ENCODE assay signal across 9 mouse cellular contexts in genomic region chr4:89310491-89311254, GRCm38 (mm10). TPM values are rescaled to one million over a fixed set of nuclear protein-coding genes. Genes with fewer than 3 reads are reported as not detected.
DNase-seq lines count a peak whose midpoint lies in the region; ATAC-seq and TF ChIP-seq lines count a peak whose summit lies in the region.
"Had no signal": no experiment of that assay in that cellular context is flagged by ENCODE, and none has a peak within 500 bp of the region (broad histone marks: within the 10 kb centered on the region; RNA-seq: fewer than 3 reads in every experiment).

Gene Cdkn2b (minus strand): TSS chr4:89311039.

- ATAC-seq in kidney, embryonic 14.5 days (ENCODE audit: low FRiP score, low TSS enrichment) = peak; percentile 93
- ATAC-seq in limb, embryonic 14.5 days (ENCODE audit: low FRiP score, low read depth) = peak; percentile 81
- ATAC-seq in midbrain, embryonic 15.5 days (replicated peaks) = peak; percentile 91

- no peaks in the 10 kb centered on the region; the same call in 1 of the 2 replicates for H3K9me3 ChIP-seq in erythroblast, embryonic 14.5 days (ENCODE audit: control insufficient read depth, low read length)
- H3K9me3 ChIP-seq in heart, embryonic 10.5 days = no peaks in the 10 kb centered on the region
- no peaks in the 10 kb centered on the region for H3K9me3 ChIP-seq in kidney, embryonic 14.5 days (ENCODE audit: control insufficient read depth, low read length)
- H3K9me3 ChIP-seq in limb, embryonic 14.5 days (ENCODE audit: control insufficient read depth, low read length) = no peaks in the 10 kb centered on the region
- H3K9me3 ChIP-seq in midbrain, embryonic 15.5 days = no peaks in the 10 kb centered on the region

- peak within 1 kb of the TSS; percentile 79 for H3K4me3 ChIP-seq in brown adipose tissue, adult 24 weeks (ENCODE audit: insufficient read depth, low read depth, low read length)
- H3K4me3 ChIP-seq in erythroblast, embryonic 14.5 days (replicated peaks) = peak within 1 kb of the TSS; percentile 64
- H3K4me3 ChIP-seq in heart, embryonic 10.5 days = peak within 1 kb of the TSS; percentile 78
- H3K4me3 ChIP-seq in kidney, embryonic 14.5 days (ENCODE audit: low read length) = peak within 1 kb of the TSS; percentile 48
- peak within 1 kb of the TSS; percentile 46 for H3K4me3 ChIP-seq in limb, embryonic 14.5 days (replicated peaks; ENCODE audit: low read length)
- H3K4me3 ChIP-seq in midbrain, embryonic 15.5 days = peak within 1 kb of the TSS; percentile 42

- H3K4me1 ChIP-seq in brown adipose tissue, adult 24 weeks (ENCODE audit: control insufficient read depth, insufficient read depth, insufficient read length, low read length) = no peaks in the 10 kb centered on the region
- H3K4me1 ChIP-seq in erythroblast, embryonic 14.5 days (ENCODE audit: control insufficient read depth) = peaks cover 9% of the 10 kb centered on the region
- peaks cover 10% of the 10 kb centered on the region for H3K4me1 ChIP-seq in heart, embryonic 10.5 days
- 0 out of 2 replicates have a peak, but pooled peaks cover 6% of the 10 kb centered on the region for H3K4me1 ChIP-seq in kidney, embryonic 14.5 days (ENCODE audit: control insufficient read depth, insufficient read depth, low read length)
- H3K4me1 ChIP-seq in limb, embryonic 14.5 days (ENCODE audit: control insufficient read depth, insufficient read depth, low read length) = no peaks in the 10 kb centered on the region
- H3K4me1 ChIP-seq in midbrain, embryonic 15.5 days = peaks cover 10% of the 10 kb centered on the region

- H3K9ac ChIP-seq in kidney, embryonic 14.5 days (ENCODE audit: low read depth, low read length) = peak within 1 kb of the TSS; percentile 12; the same call in 1 of the 2 replicates
- no peak within 1 kb of the TSS for H3K9ac ChIP-seq in limb, embryonic 14.5 days (ENCODE audit: low read depth, low read length, severe bottlenecking)
- no peak within 1 kb of the TSS for H3K9ac ChIP-seq in midbrain, embryonic 15.5 days

- under 1% methylated on average over 61 of the region's 61 CpGs for WGBS in heart, embryonic 10.5 days
- under 1% methylated on average over 61 of the region's 61 CpGs for WGBS in kidney, embryonic 14.5 days
- under 1% methylated on average over 42 of the region's 61 CpGs for WGBS in limb, embryonic 14.5 days
- under 1% methylated on average over 61 of the region's 61 CpGs for WGBS in midbrain, embryonic 15.5 days

- H3K36me3 ChIP-seq in erythroblast, embryonic 14.5 days (ENCODE audit: control insufficient read depth) = no peaks in the 10 kb centered on the region
- H3K36me3 ChIP-seq in heart, embryonic 10.5 days = no peaks in the 10 kb centered on the region
- H3K36me3 ChIP-seq in kidney, embryonic 14.5 days (ENCODE audit: control insufficient read depth, insufficient read depth, low read length) = no peaks in the 10 kb centered on the region
- no peaks in the 10 kb centered on the region for H3K36me3 ChIP-seq in limb, embryonic 14.5 days (ENCODE audit: control insufficient read depth, insufficient read depth, low read length)
- no peaks in the 10 kb centered on the region for H3K36me3 ChIP-seq in midbrain, embryonic 15.5 days (replicated peaks)
- H3K36me3 ChIP-seq: G1E had no signal

- peaks cover 69% of the 10 kb centered on the region for H3K27me3 ChIP-seq in erythroblast, embryonic 14.5 days (ENCODE audit: control insufficient read depth)
- peaks cover 72% of the 10 kb centered on the region for H3K27me3 ChIP-seq in heart, embryonic 10.5 days (ENCODE audit: insufficient read depth, poor library complexity, severe bottlenecking)
- peaks cover 80% of the 10 kb centered on the region for H3K27me3 ChIP-seq in kidney, embryonic 14.5 days (ENCODE audit: control insufficient read depth, insufficient read depth, low read length)
- H3K27me3 ChIP-seq in limb, embryonic 14.5 days (ENCODE audit: control insufficient read depth, insufficient read depth, low read length) = peaks cover 78% of the 10 kb centered on the region
- peaks cover 86% of the 10 kb centered on the region for H3K27me3 ChIP-seq in midbrain, embryonic 15.5 days (replicated peaks)

- H3K4me2 ChIP-seq in kidney, embryonic 14.5 days (replicated peaks; ENCODE audit: low read depth, low read length) = peak within 1 kb of the TSS; percentile 88
- H3K4me2 ChIP-seq in limb, embryonic 14.5 days (replicated peaks; ENCODE audit: low read depth, low read length, severe bottlenecking) = peak within 1 kb of the TSS; percentile 87
- peak within 1 kb of the TSS; percentile 72 for H3K4me2 ChIP-seq in midbrain, embryonic 15.5 days

- peak within 1 kb of the TSS; percentile 40; the same call in 1 of the 2 replicates for H3K27ac ChIP-seq in brown adipose tissue, adult 24 weeks (replicated peaks; ENCODE audit: low read depth, low read length)
- H3K27ac ChIP-seq in heart, embryonic 10.5 days = peak within 1 kb of the TSS; percentile 62
- H3K27ac ChIP-seq in kidney, embryonic 14.5 days (ENCODE audit: low read depth, low read length) = no peak within 1 kb of the TSS
- H3K27ac ChIP-seq in limb, embryonic 14.5 days (replicated peaks; ENCODE audit: low read depth, low read length) = no peak within 1 kb of the TSS
- no peak within 1 kb of the TSS for H3K27ac ChIP-seq in midbrain, embryonic 15.5 days

- no peak for TF ChIP-seq POLR2A in limb, embryonic 14.5 days (IDR thresholded peaks at IDR 0.05; ENCODE audit: borderline replicate concordance, extremely low read depth, insufficient read depth, insufficient read length)

- DNase-seq in A20 (ENCODE audit: low read depth, low spot score) = peak; percentile 97
- DNase-seq in heart, embryonic 10.5 days (ENCODE audit: low spot score) = peak; percentile 94
- DNase-seq in limb, embryonic 14.5 days (ENCODE audit: low spot score) = peak; percentile 61
- DNase-seq in spleen, postnatal 10 days (ENCODE audit: low spot score in 2 of 2) = peak; percentile 57 to 86

RNA-seq across cellular contexts. Expression of gene Cdkn2b, which starts in this region (rescaled TPM):
- polyA plus RNA-seq in brown adipose tissue, adult 24 weeks (2012; ENCODE audit: insufficient read depth, insufficient read length, missing spikeins) = 2.0 and 7.3 TPM in 2 replicates
- not detected in 2 replicates for polyA plus RNA-seq in erythroblast, embryonic 14.5 days (2012)
- 1.5 and 1.9 TPM in 2 replicates for polyA plus RNA-seq in heart, embryonic 10.5 days (2016; fragmentation: Nextera tagmentation; extraction: Ambion mirVana)
- 0.55 and 1.2 TPM in 2 replicates for polyA plus RNA-seq in kidney, embryonic 14.5 days (2014; fragmentation: Nextera tagmentation; extraction: Ambion mirVana)
- polyA plus RNA-seq in limb, embryonic 14.5 days (2012; rRNA removed) = 1.4 and 1.8 TPM in 2 replicates
- polyA plus RNA-seq in limb, embryonic 14.5 days (2014; fragmentation: Nextera tagmentation; extraction: Ambion mirVana) = 3.0 and 4.4 TPM in 2 replicates
- polyA plus RNA-seq in midbrain, embryonic 15.5 days (2015; fragmentation: Nextera tagmentation; extraction: Ambion mirVana) = 0.71 and 1.1 TPM in 2 replicates
- polyA plus RNA-seq: G1E had no signal

Comparison
In these comparisons a context has a peak if more than half of its experiments do, and no peak if none do; other contexts are left out.
1. H3K27ac ChIP-seq: peak in brown adipose tissue, adult 24 weeks (single experiment) and heart, embryonic 10.5 days (single experiment); none in kidney, embryonic 14.5 days (single experiment), limb, embryonic 14.5 days (single experiment) and midbrain, embryonic 15.5 days (single experiment).
2. Peak in every context shown above with its lines, with median percentiles within 50 percentile points of each other: DNase-seq, H3K4me3 ChIP-seq, ATAC-seq and H3K4me2 ChIP-seq.